Mouse (Mus musculus) liver, embryonic 14.5 days (tissue): ENCODE data around the gene Gse1. TPM values are rescaled to one million over a fixed set of nuclear protein-coding genes. Genes with fewer than 3 reads are reported as not detected.

Experiments
- ATAC-seq: fragments of 200-750 bp; cut with Nextera tagmentation; 2 replicates; pipeline ENCODE4 v1.8.0; 2017; ENCODE audit warnings: moderate number of reproducible peaks, mild to moderate bottlenecking, moderate library complexity; ENCODE audit not compliant: insufficient read depth
- DNase-seq, 3 experiments: peaks; one replicate each; pipeline ENCODE4 v3.0.0-alpha.2; 2012 to 2013; ENCODE audit warnings: low read depth in 3 of 3, low spot score in 3 of 3
- H3K27ac ChIP-seq: fragments of 300-500 bp; sonication (generic); 2 replicates; pipeline ENCODE4 v1.5.1; 2014; ENCODE audit warnings: moderate library complexity, mild to moderate bottlenecking, control low read depth, inconsistent platforms
- H3K27me3 ChIP-seq: fragments of 300-500 bp; sonication (generic); 2 replicates; pipeline ENCODE4 v1.6.1; 2014; ENCODE audit warnings: mild to moderate bottlenecking, low read length, moderate library complexity; ENCODE audit not compliant: control insufficient read depth, insufficient read depth
- H3K36me3 ChIP-seq: fragments of 300-500 bp; sonication (generic); replicated peaks from 2 replicates; pipeline ENCODE4 v1.6.1; 2014; ENCODE audit warnings: low read depth; ENCODE audit not compliant: control insufficient read depth, insufficient read depth
- H3K4me1 ChIP-seq, 2 experiments: fragments of 200-500 bp in 1 of 2; fragments of 300-500 bp in 1 of 2; sonication (generic) in 1 of 2; replicated peaks; 2 replicates each; pipeline ENCODE4 v1.6.1; 2012 to 2014; ENCODE audit warnings: antibody characterized with exemption in 1 of 2, inconsistent platforms in 1 of 2, low read length in 1 of 2; ENCODE audit not compliant: control insufficient read depth in 2 of 2, insufficient read depth in 2 of 2
- H3K4me2 ChIP-seq: fragments of 300-500 bp; sonication (generic); 2 replicates; pipeline ENCODE4 v1.6.1; 2014; ENCODE audit warnings: low read depth, mild to moderate bottlenecking, control low read depth, moderate library complexity
- H3K4me3 ChIP-seq, 2 experiments: fragments of 200-500 bp in 1 of 2; fragments of 300-500 bp in 1 of 2; sonication (generic) in 1 of 2; 2 replicates each; pipeline ENCODE4 v1.5.1; 2012 to 2014; ENCODE audit warnings: low read depth in 2 of 2, low read length in 2 of 2, mild to moderate bottlenecking in 2 of 2, control low read depth in 1 of 2, inconsistent platforms in 1 of 2, moderate library complexity in 1 of 2; ENCODE audit not compliant: insufficient read depth in 1 of 2
- H3K9ac ChIP-seq: fragments of 300-500 bp; sonication (generic); replicated peaks from 2 replicates; pipeline ENCODE4 v1.6.1; 2014; ENCODE audit warnings: mild to moderate bottlenecking, control low read depth, moderate library complexity
- H3K9me3 ChIP-seq: fragments of 300-500 bp; sonication (generic); 2 replicates; pipeline ENCODE4 v1.6.1; 2016; ENCODE audit warnings: low read length, mixed read lengths; ENCODE audit not compliant: control insufficient read depth
- CTCF ChIP-seq: IDR thresholded peaks from 2 replicates; pipeline ENCODE4 v1.5.1; 2016; ENCODE audit warnings: antibody characterized with exemption, low read depth, control low read depth
- EP300 ChIP-seq: IDR thresholded peaks from 2 replicates; pipeline ENCODE4 v1.6.1; 2016; ENCODE audit warnings: antibody characterized with exemption, low read depth
- WGBS: fragments of 180-500 bp; shearing (Covaris S2); extraction: QIAGEN DNeasy Blood & Tissue Kit; methylation state at CpG from one replicate; pipeline ENCODE4 v1.1.7; 2014; ENCODE audit not compliant: insufficient replicate concordance; 5-methylcytosine and 5-hydroxymethylcytosine counted together
- polyA plus RNA-seq, 2 experiments: library from polyadenylated mRNA; depleted of rRNA in 1 of 2; stranded (reverse) in 1 of 2; unstranded in 1 of 2; fragments of >200 nt; fragmentation: Nextera tagmentation in 1 of 2; extraction: Ambion mirVana in 1 of 2; gene quantifications; 2 replicates each; pipeline versions ENCODE4 v1.2.1 to v1.2.3; 2012 to 2014

Gene Gse1
- polyA plus RNA-seq, 2 experiments = 11.4 to 14.9 TPM

DNA sequence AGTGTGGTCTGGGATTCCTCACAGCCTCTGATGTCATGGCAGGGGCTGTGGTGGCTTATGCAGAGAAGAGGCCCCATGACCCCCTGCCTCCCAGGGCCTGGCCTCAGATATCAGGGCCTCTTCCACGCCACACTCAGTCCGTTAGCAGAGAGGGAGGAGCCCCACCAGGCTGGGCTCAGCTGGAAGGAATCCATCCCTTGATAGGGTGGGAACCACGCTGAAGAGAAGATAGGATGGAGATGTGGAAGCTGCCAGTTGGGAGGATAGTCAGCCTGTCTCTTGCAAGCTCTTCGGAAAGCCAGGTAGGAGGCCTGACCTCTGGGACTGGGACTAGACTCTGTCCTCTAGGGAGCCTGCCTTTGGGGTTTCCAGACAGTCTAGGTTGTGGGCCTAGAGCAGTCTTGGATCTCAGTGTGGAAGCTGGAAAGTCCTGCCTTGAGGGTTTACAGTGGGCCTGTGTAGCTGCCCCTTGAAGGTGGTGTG is 270.1 kb downstream of the Gse1 start:
- peak overlapping the region; percentile 85 for H3K4me2 ChIP-seq
- DNase-seq (peak in 2 of 3 experiments; percentile 69 to 70), ATAC-seq (peak; percentile 84)
- WGBS = 3% methylated on average over 4 of the region's 4 CpGs
- H3K4me1 ChIP-seq = peaks cover 59 to 73% of the 10 kb centered on the region in 2 experiments
- no peaks in the 10 kb centered on the region for H3K27me3 ChIP-seq
- H3K27ac ChIP-seq = peak overlapping the region; percentile 70
- peak overlapping the region; percentile 41 for H3K9ac ChIP-seq
- TF ChIP-seq EP300 (no peak), CTCF (no peak)
- H3K36me3 ChIP-seq = no peaks in the 10 kb centered on the region
- no peaks in the 10 kb centered on the region for H3K9me3 ChIP-seq
- peak overlapping the region; percentile 54 to 56 for H3K4me3 ChIP-seq

DNA sequence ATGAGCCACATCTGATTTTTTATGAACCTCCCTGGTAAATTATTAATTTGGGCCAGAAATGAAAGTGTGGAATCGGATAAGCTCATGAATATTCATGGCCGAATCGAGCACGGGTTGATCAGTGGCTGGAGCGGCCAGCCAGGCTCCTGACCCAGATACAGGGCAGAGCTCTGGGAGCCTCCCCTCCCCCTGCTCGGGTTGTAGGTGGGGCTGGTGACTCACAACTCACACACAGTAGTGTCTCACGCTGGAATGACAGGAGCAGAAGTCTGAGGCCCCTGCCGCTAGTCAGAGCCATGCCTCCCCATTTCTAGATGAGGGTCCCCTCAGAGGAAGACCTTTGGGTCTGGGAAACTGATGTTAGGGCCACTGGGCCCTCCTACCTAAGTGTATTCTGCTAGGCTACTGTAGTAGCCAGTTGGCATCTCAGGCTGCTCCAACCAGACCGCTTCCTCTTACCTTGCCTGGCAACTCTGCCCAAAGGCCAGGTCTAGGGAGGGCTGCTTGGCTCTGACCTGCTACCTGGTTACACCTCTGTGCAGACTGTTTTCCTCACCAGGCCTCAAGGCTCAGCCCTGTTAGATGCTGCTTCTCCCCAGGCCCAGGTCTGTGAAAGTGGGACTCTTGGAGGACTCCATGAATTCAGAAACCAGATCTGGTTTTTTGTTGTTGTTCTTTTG is 270.8 kb downstream of the Gse1 start:
- 14% methylated on average over 9 of the region's 9 CpGs for WGBS
- Histone ChIP-seq H3K4me3 (peak overlapping the region; percentile 54 to 56), H3K4me1 (peaks cover 54 to 71% of the 10 kb centered on the region in 2 experiments), H3K27me3 (no peaks in the 10 kb centered on the region), H3K36me3 (no peaks in the 10 kb centered on the region), H3K9me3 (no peaks in the 10 kb centered on the region), H3K27ac (peak overlapping the region; percentile 66), H3K9ac (peak overlapping the region; percentile 41), H3K4me2 (peak overlapping the region; percentile 85)
- ATAC-seq = peak; percentile 72
- TF ChIP-seq CTCF = 0 out of 2 replicates have a peak, but pooled peaks have one; percentile 7
- no peak for TF ChIP-seq EP300
- peak in 1 of 3 experiments; percentile 61 for DNase-seq

DNA sequence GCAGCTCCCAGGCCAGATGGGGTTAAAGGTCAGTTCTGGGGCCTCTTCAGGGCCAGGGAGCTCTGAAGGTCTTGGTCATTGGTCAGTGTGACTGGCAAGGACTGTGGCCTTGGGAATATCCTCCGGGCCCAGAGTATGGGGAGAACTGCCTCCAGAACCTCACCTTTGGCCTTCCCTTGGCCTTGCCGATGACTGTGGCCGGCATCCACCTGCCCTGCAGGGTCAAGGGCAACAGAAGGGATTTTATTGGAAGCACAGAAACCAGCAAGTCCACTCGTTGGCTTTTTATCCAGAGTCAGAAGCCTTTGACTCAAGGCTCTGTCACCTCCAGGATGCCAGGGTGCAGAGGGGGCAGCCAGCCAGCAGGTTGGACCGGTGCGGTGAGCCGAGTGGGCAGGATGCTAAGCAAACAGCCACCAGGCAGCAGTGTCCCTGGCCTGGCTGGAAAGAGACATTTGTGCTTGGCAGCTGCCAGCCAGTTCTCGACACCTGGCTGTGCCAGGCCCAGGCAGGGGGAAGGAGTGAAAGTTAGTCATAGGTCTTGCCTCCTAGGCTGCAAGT is 272.5 kb downstream of the Gse1 start:
- WGBS = 73% methylated on average over 8 of the region's 8 CpGs
- Histone ChIP-seq H3K27ac (no peak overlapping the region; the same call in 1 of the 2 replicates), H3K4me1 (peaks cover 55 to 66% of the 10 kb centered on the region in 2 experiments), H3K9ac (no peak overlapping the region), H3K36me3 (no peaks in the 10 kb centered on the region; the same call in 1 of the 2 replicates), H3K4me3 (no peak overlapping the region), H3K9me3 (no peaks in the 10 kb centered on the region), H3K4me2 (no peak overlapping the region), H3K27me3 (no peaks in the 10 kb centered on the region)
- ATAC-seq (no peak), DNase-seq (no peak)
- TF ChIP-seq CTCF = no peak; the same call in 1 of the 2 replicates
- TF ChIP-seq EP300 = no peak

DNA sequence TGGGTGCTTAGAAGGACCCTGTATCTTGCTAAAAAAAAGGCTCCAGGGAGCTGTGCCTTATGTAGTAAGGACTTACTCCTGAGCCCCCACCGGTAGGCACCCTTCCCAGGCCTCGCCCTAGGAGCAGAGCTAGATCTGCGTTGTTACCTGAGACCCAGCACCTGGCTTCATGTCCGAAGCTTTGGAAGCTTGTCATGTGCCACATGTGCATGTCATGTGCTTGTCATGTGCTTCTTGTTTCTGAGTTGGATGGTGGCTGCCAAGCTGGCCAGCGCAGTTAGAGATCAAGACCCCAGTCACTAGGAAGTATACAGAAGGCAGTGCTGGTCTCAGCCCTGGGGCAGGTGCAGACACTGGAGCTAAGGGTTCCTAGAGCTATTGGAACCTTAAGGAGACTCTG is 273.2 kb downstream of the Gse1 start:
- H3K27me3 ChIP-seq = no peaks in the 10 kb centered on the region
- H3K4me3 ChIP-seq = no peak overlapping the region
- H3K9ac ChIP-seq = no peak overlapping the region
- no peak overlapping the region for H3K4me2 ChIP-seq
- TF ChIP-seq EP300 (no peak), CTCF (no peak)
- ATAC-seq (no peak), DNase-seq (no peak)
- WGBS = 77% methylated on average over 5 of the region's 5 CpGs
- no peaks in the 10 kb centered on the region; the same call in 1 of the 2 replicates for H3K36me3 ChIP-seq
- peaks cover 55 to 64% of the 10 kb centered on the region in 2 experiments for H3K4me1 ChIP-seq
- no peaks in the 10 kb centered on the region for H3K9me3 ChIP-seq
- no peak overlapping the region for H3K27ac ChIP-seq

DNA sequence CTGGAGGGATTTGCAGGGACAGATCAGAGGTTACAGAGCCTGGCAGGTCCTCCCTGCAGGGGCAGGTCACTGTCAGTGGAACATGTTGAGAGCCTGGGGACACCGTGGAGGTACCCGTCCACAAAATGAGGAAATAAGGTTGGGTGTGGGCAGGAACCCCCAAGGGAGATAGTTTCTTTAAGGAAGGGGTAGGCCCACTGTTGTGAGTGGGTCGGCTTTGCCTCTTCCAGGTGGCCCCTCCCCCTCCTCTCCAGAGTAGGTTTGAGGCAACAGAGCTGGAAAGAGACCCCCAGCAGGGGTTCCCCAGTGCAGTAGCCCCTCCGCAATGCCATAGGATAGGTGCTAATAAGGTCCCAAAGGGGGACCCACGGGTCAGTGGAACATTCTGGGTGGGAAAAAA is 274.2 kb downstream of the Gse1 start:
- DNase-seq (no peak), ATAC-seq (no peak)
- no peaks in the 10 kb centered on the region; the same call in 1 of the 2 replicates for H3K36me3 ChIP-seq
- no peaks in the 10 kb centered on the region for H3K9me3 ChIP-seq
- H3K4me2 ChIP-seq = no peak overlapping the region; the same call in 1 of the 2 replicates
- H3K4me1 ChIP-seq = peaks cover 49 to 55% of the 10 kb centered on the region in 2 experiments
- H3K9ac ChIP-seq = no peak overlapping the region
- H3K4me3 ChIP-seq = no peak overlapping the region
- WGBS = 33% methylated on average over 5 of the region's 5 CpGs
- H3K27ac ChIP-seq = no peak overlapping the region
- TF ChIP-seq CTCF = no peak
- H3K27me3 ChIP-seq = no peaks in the 10 kb centered on the region
